Mouse (Mus musculus) lung, postnatal 0 days (tissue): ENCODE data around the gene Nat8f2. TPM values are rescaled to one million over a fixed set of nuclear protein-coding genes. Genes with fewer than 3 reads are reported as not detected.
"Not testable (repeated sequence)": the region's sequence is repeated elsewhere in the genome, so short reads cannot be mapped to it uniquely, and the experiment has no call there.

Source experiments
- ATAC-seq: fragments of 200-750 bp; cut with Nextera tagmentation; 2 replicates; pipeline ENCODE4 v1.8.0; 2017; ENCODE audit warnings: moderate library complexity
- DNase-seq: peaks from one replicate; pipeline ENCODE4 v3.0.0-alpha.2; 2016; ENCODE audit warnings: low spot score
- H3K27ac ChIP-seq: fragments of 300-500 bp; sonication (generic); 2 replicates; pipeline ENCODE4 v1.5.1; 2014; ENCODE audit warnings: antibody characterized with exemption, mild to moderate bottlenecking, low read length, mixed read lengths
- H3K27me3 ChIP-seq: fragments of 300-500 bp; sonication (generic); replicated peaks from 2 replicates; pipeline ENCODE4 v1.6.1; 2014; ENCODE audit warnings: low read length, mixed read lengths; ENCODE audit not compliant: insufficient read depth
- H3K36me3 ChIP-seq: fragments of 300-500 bp; sonication (generic); 2 replicates; pipeline ENCODE4 v1.6.1; 2014; ENCODE audit warnings: low read length, mixed read lengths; ENCODE audit not compliant: insufficient read depth
- H3K4me1 ChIP-seq: fragments of 300-500 bp; sonication (generic); 2 replicates; pipeline ENCODE4 v1.6.1; 2014; ENCODE audit warnings: antibody characterized with exemption, low read depth, low read length, mixed read lengths; ENCODE audit not compliant: insufficient read depth
- H3K4me2 ChIP-seq: fragments of 300-500 bp; sonication (generic); replicated peaks from 2 replicates; pipeline ENCODE4 v1.6.1; 2014; ENCODE audit warnings: low read depth, mild to moderate bottlenecking, low read length, moderate library complexity, mixed read lengths
- H3K4me3 ChIP-seq: fragments of 300-500 bp; sonication (generic); 2 replicates; pipeline ENCODE4 v1.5.1; 2014; ENCODE audit warnings: low read depth, low read length
- H3K9ac ChIP-seq: fragments of 300-500 bp; sonication (generic); replicated peaks from 2 replicates; pipeline ENCODE4 v1.6.1; 2014; ENCODE audit warnings: low read depth, mild to moderate bottlenecking
- H3K9me3 ChIP-seq: fragments of 300-500 bp; sonication (generic); 2 replicates; pipeline ENCODE4 v1.6.1; 2016; ENCODE audit warnings: low read length, mixed read lengths
- CTCF ChIP-seq: IDR thresholded peaks from 2 replicates; pipeline ENCODE4 v1.5.1; 2016; ENCODE audit warnings: antibody characterized with exemption, mild to moderate bottlenecking
- EP300 ChIP-seq: IDR thresholded peaks from 2 replicates; pipeline ENCODE4 v1.6.1; 2016; ENCODE audit warnings: antibody characterized with exemption, mild to moderate bottlenecking, control low read depth
- WGBS: fragments of 180-500 bp; shearing (Covaris S2); extraction: QIAGEN DNeasy Blood & Tissue Kit; methylation state at CpG from one replicate; pipeline ENCODE4 v1.1.7; 2014; 5-methylcytosine and 5-hydroxymethylcytosine counted together
- polyA plus RNA-seq: library from polyadenylated mRNA; unstranded; fragments of >200 nt; fragmentation: Nextera tagmentation; extraction: Ambion mirVana; gene quantifications from 2 replicates; pipeline ENCODE4 v1.2.1, GENCODE M21; 2015

Gene Nat8f2
- polyA plus RNA-seq = not detected in 2 replicates

GRCm38 (mm10) chr6:85869006-85869405, at the start of gene Nat8f2:
Gene Nat8f2, minus strand, starts transcription at chr6:85869158.
- not testable (repeated sequence) for H3K4me1 ChIP-seq, H3K4me3 ChIP-seq, H3K4me2 ChIP-seq, H3K27me3 ChIP-seq, H3K9ac ChIP-seq, ATAC-seq, H3K36me3 ChIP-seq, DNase-seq, H3K27ac ChIP-seq, H3K9me3 ChIP-seq
- 53% methylated on average over 5 of the region's 5 CpGs for WGBS

GRCm38 (mm10) chr6:85918341-85918740, 49.4 kb upstream of the Nat8f2 start:
- H3K4me3 ChIP-seq, H3K9me3 ChIP-seq, DNase-seq, H3K4me2 ChIP-seq, ATAC-seq, H3K27ac ChIP-seq, H3K4me1 ChIP-seq, H3K9ac ChIP-seq, H3K36me3 ChIP-seq, H3K27me3 ChIP-seq: not testable (repeated sequence)
- 94% methylated on average over 3 of the region's 3 CpGs for whole genome bisulfite sequencing

GRCm38 (mm10) chr6:85916596-85916995, 47.6 kb upstream of the Nat8f2 start:
- no peaks in the 10 kb centered on the region for H3K9me3 ChIP-seq
- no peak for TF ChIP-seq CTCF
- TF ChIP-seq EP300 = no peak
- 76% methylated on average over 6 of the region's 6 CpGs for WGBS
- no peaks in the 10 kb centered on the region for H3K27me3 ChIP-seq
- H3K27ac ChIP-seq = peak overlapping the region; percentile 87; the same call in 1 of the 2 replicates
- ATAC-seq = no peak
- H3K4me3 ChIP-seq = peak overlapping the region; percentile 64; the same call in 1 of the 2 replicates
- no peaks in the 10 kb centered on the region for H3K36me3 ChIP-seq
- peak overlapping the region; percentile 64 for H3K9ac ChIP-seq
- DNase-seq = no peak
- H3K4me2 ChIP-seq = peak overlapping the region; percentile 88
- peaks cover 4% of the 10 kb centered on the region; the same call in 1 of the 2 replicates for H3K4me1 ChIP-seq

GRCm38 (mm10) chr6:85915539-85916513, 46.9 kb upstream of the Nat8f2 start, which contains the start of gene Nat8f1:
Gene Nat8f1, minus strand, starts transcription at chr6:85915687.
- DNase-seq (peak; percentile 95), ATAC-seq (peak; percentile 96)
- H3K4me3 ChIP-seq = peak within 1 kb of the TSS; percentile 64
- TF ChIP-seq EP300 (0 out of 2 replicates have a peak, but pooled peaks have one; percentile 23), CTCF (peak; percentile 75)
- H3K27ac ChIP-seq = peak within 1 kb of the TSS; percentile 87
- not testable (repeated sequence) for H3K27me3 ChIP-seq, H3K9me3 ChIP-seq, H3K4me1 ChIP-seq, H3K36me3 ChIP-seq
- H3K4me2 ChIP-seq = peak within 1 kb of the TSS; percentile 88
- peak within 1 kb of the TSS; percentile 64 for H3K9ac ChIP-seq
- WGBS = under 1% methylated on average over 50 of the region's 61 CpGs

GRCm38 (mm10) chr6:85915141-85915538, 46.2 kb upstream of the Nat8f2 start:
- Histone ChIP-seq H3K36me3 (no peaks in the 10 kb centered on the region), H3K27me3 (no peaks in the 10 kb centered on the region), H3K4me2 (peak overlapping the region; percentile 88), H3K4me1 (peaks cover 4% of the 10 kb centered on the region; the same call in 1 of the 2 replicates), H3K27ac (peak overlapping the region; percentile 87), H3K9ac (peak overlapping the region; percentile 64), H3K4me3 (peak overlapping the region; percentile 64), H3K9me3 (no peaks in the 10 kb centered on the region)
- WGBS = 2% methylated on average over 11 of the region's 11 CpGs
- ATAC-seq (no peak), DNase-seq (no peak)
- TF ChIP-seq CTCF (no peak), EP300 (no peak)

GRCm38 (mm10) chr6:85911587-85911986, 42.6 kb upstream of the Nat8f2 start, which contains the start of gene Tprkb:
Gene Tprkb, plus strand, starts transcription at chr6:85911865.
- WGBS = 71% methylated on average over 3 of the region's 3 CpGs

More at GRCm38 (mm10) chr6:85911587-85911986, 42.6 kb upstream of the Nat8f2 start, which contains the start of gene Tprkb:
- Histone ChIP-seq H3K4me1 (peaks cover 4% of the 10 kb centered on the region; the same call in 1 of the 2 replicates), H3K4me3 (no peak within 1 kb of the TSS), H3K4me2 (no peak within 1 kb of the TSS), H3K9me3 (no peaks in the 10 kb centered on the region), H3K27me3 (no peaks in the 10 kb centered on the region), H3K27ac (no peak within 1 kb of the TSS), H3K9ac (no peak within 1 kb of the TSS), H3K36me3 (no peaks in the 10 kb centered on the region)
- ATAC-seq (no peak), DNase-seq (peak; percentile 32)
- TF ChIP-seq EP300 = no peak
- no peak for TF ChIP-seq CTCF
